Mouse (Mus musculus) hindbrain, embryonic 14.5 days (tissue): ENCODE measurements around the gene Tuba1c. TPM values are rescaled to one million over a fixed set of nuclear protein-coding genes. Genes with fewer than 3 reads are reported as not detected.

ENCODE experiments used
- ATAC-seq: fragments of 200-750 bp; cut with Nextera tagmentation; 2 replicates; pipeline ENCODE4 v1.8.0; 2017; ENCODE audit warnings: moderate number of reproducible peaks, mild to moderate bottlenecking, moderate TSS enrichment, moderate library complexity; ENCODE audit not compliant: low FRiP score
- DNase-seq: peaks from one replicate; pipeline ENCODE4 v3.0.0-alpha.2; 2015; ENCODE audit warnings: low spot score
- H3K27ac ChIP-seq: fragments of 300-500 bp; sonication (generic); 2 replicates; pipeline ENCODE4 v1.5.1; 2014; ENCODE audit warnings: mild to moderate bottlenecking, moderate library complexity
- H3K27me3 ChIP-seq: fragments of 300-500 bp; sonication (generic); 2 replicates; pipeline ENCODE4 v1.6.1; 2014; ENCODE audit warnings: mild to moderate bottlenecking, low read length, mixed read lengths; ENCODE audit not compliant: control insufficient read depth, insufficient read depth
- H3K36me3 ChIP-seq: fragments of 300-500 bp; sonication (generic); replicated peaks from 2 replicates; pipeline ENCODE4 v1.6.1; 2014; ENCODE audit not compliant: control insufficient read depth, insufficient read depth
- H3K4me1 ChIP-seq: fragments of 300-500 bp; sonication (generic); replicated peaks from 2 replicates; pipeline ENCODE4 v1.6.1; 2014; ENCODE audit warnings: antibody characterized with exemption, low read length, mixed read lengths; ENCODE audit not compliant: control insufficient read depth, insufficient read depth
- H3K4me2 ChIP-seq: fragments of 300-500 bp; sonication (generic); replicated peaks from 2 replicates; pipeline ENCODE4 v1.6.1; 2014; ENCODE audit warnings: mild to moderate bottlenecking, moderate library complexity
- H3K4me3 ChIP-seq: fragments of 300-500 bp; sonication (generic); replicated peaks from 2 replicates; pipeline ENCODE4 v1.5.1; 2014; ENCODE audit warnings: mild to moderate bottlenecking, low read length
- H3K9ac ChIP-seq: fragments of 300-500 bp; sonication (generic); 2 replicates; pipeline ENCODE4 v1.6.1; 2014
- H3K9me3 ChIP-seq: fragments of 300-500 bp; sonication (generic); 2 replicates; pipeline ENCODE4 v1.6.1; 2016; ENCODE audit warnings: low read length; ENCODE audit not compliant: control insufficient read depth
- WGBS: fragments of 180-500 bp; shearing (Covaris S2); extraction: QIAGEN DNeasy Blood & Tissue Kit; methylation state at CpG from one replicate; pipeline ENCODE4 v1.1.7; 2014; 5-methylcytosine and 5-hydroxymethylcytosine counted together
- polyA plus RNA-seq: library from polyadenylated mRNA; unstranded; fragments of >200 nt; fragmentation: Nextera tagmentation; extraction: Ambion mirVana; gene quantifications from 2 replicates; pipeline ENCODE4 v1.2.1, GENCODE M21; 2014

The Tuba1c gene
- polyA plus RNA-seq, 1 experiment from 2014 or later: 24.2 TPM

DNA sequence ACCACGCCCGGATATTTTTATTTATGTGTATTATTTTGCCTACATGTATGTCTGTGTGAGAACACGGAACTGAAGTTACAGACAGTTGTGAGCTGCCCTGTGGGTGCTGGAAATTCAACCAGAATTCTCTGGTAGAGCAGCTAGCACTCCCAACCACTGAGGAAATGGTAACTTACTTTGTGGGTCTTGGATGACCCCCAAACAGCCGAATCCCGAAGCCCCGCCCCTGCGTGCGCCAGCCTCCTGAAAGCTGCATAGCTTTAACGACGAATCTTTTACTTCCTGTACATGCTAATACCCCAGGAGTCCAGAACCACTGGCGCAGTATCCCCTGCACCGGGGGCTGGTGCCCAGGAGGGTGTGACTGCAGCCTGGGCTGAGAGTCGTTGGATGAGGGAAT is 4.3 kb upstream of the Tuba1c start:
- Histone ChIP-seq H3K4me1 (peaks cover 7% of the 10 kb centered on the region; the same call in 1 of the 2 replicates), H3K36me3 (no peaks in the 10 kb centered on the region), H3K9ac (no peak overlapping the region), H3K9me3 (no peaks in the 10 kb centered on the region), H3K27me3 (peaks cover 14% of the 10 kb centered on the region), H3K27ac (no peak overlapping the region), H3K4me3 (no peak overlapping the region), H3K4me2 (no peak overlapping the region)
- ATAC-seq (no peak), DNase-seq (no peak)
- WGBS: 77% methylated on average over 13 of the region's 13 CpGs

DNA sequence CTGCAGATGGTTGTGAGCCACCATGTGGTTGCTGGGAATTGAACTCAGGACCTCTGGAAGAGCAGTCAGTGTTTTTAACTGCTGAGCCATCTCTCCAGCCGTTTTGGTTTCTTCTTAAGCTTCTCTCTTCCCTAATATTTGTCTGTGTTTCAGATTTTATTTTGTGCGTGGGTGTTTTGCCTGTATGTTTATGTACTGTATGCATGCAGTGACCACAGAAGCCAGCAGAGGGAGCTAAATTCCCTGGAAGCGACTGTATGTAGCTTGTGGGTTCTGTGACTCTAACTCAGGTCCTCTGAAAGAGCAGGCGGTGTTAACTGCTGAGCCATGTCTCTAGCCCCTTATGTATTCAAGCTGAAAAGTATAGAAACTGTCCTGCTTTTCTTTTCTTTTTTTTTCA is 3.4 kb upstream of the Tuba1c start:
- peaks cover 9% of the 10 kb centered on the region; the same call in 1 of the 2 replicates for H3K4me1 ChIP-seq
- H3K9ac ChIP-seq: no peak overlapping the region
- H3K4me2 ChIP-seq: no peak overlapping the region
- 60% methylated on average over 4 of the region's 4 CpGs for WGBS
- ATAC-seq (no peak), DNase-seq (no peak)
- no peaks in the 10 kb centered on the region for H3K9me3 ChIP-seq
- H3K27me3 ChIP-seq: peaks cover 22% of the 10 kb centered on the region
- H3K4me3 ChIP-seq: no peak overlapping the region
- H3K27ac ChIP-seq: no peak overlapping the region
- H3K36me3 ChIP-seq: no peaks in the 10 kb centered on the region

DNA sequence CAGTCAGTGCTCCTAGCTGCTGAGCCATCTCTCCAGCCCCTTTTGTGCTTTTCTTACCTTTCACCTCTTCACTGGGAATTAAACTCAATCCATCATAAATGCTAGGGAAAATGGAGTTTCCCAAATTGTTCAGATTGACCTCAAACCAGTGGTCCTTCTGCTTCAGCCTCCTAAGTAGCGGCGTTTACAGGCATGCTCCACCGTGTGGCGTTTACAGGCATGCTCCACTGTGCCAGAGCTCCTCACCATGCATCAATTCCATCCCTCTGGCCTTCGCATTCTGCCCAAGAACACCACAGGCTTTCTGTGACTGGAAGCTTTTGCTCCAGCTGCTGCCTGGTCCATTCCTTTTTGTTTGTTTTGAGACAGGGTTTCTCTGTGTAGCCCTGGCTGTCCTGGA is 2.6 kb upstream of the Tuba1c start:
- WGBS: 64% methylated on average over 5 of the region's 5 CpGs
- DNase-seq (no peak), ATAC-seq (no peak)
- Histone ChIP-seq H3K4me1 (peaks cover 9% of the 10 kb centered on the region; the same call in 1 of the 2 replicates), H3K9me3 (no peaks in the 10 kb centered on the region), H3K27me3 (peaks cover 25% of the 10 kb centered on the region), H3K36me3 (no peaks in the 10 kb centered on the region), H3K9ac (no peak overlapping the region), H3K4me3 (no peak overlapping the region), H3K27ac (no peak overlapping the region), H3K4me2 (no peak overlapping the region)

DNA sequence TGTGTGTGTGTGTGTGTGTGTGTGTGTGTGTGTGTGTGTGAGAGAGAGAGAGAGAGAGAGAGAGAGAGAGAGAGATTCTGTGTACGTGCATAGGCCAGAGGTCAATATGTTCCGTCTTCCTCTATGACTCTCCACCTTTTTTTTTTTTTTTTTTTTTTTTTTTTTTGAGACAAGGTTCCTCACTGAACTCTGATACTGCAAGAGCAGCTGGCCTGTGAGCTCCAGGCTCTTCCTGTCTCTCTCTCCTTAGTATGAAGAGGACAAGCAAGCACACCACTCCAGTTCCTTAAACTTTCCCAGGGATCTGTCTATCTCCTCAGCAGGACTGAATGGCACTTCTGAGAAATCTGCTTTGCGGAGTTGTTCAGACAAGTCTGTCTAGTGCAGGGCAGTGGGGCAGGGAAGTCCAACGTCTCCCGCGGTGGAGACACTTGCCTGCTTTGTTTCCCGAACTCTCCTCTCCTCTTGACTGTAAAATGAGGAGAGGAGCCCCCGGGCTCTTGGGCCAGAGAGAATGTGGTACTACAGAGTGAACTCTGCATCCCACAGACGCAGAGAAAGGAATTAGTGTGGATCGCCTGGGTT is 725 bp upstream of the Tuba1c start:
- ATAC-seq: no peak
- peak overlapping the region; percentile 48 for H3K4me2 ChIP-seq
- WGBS: 5% methylated on average over 10 of the region's 10 CpGs
- no peaks in the 10 kb centered on the region for H3K9me3 ChIP-seq
- DNase-seq: no peak
- H3K27me3 ChIP-seq: peaks cover 25% of the 10 kb centered on the region
- peaks cover 9% of the 10 kb centered on the region; the same call in 1 of the 2 replicates for H3K4me1 ChIP-seq
- 0 out of 2 replicates have a peak overlapping the region, but pooled peaks have one; percentile 29 for H3K9ac ChIP-seq
- no peaks in the 10 kb centered on the region for H3K36me3 ChIP-seq
- H3K27ac ChIP-seq: no peak overlapping the region
- H3K4me3 ChIP-seq: peak overlapping the region; percentile 30

DNA sequence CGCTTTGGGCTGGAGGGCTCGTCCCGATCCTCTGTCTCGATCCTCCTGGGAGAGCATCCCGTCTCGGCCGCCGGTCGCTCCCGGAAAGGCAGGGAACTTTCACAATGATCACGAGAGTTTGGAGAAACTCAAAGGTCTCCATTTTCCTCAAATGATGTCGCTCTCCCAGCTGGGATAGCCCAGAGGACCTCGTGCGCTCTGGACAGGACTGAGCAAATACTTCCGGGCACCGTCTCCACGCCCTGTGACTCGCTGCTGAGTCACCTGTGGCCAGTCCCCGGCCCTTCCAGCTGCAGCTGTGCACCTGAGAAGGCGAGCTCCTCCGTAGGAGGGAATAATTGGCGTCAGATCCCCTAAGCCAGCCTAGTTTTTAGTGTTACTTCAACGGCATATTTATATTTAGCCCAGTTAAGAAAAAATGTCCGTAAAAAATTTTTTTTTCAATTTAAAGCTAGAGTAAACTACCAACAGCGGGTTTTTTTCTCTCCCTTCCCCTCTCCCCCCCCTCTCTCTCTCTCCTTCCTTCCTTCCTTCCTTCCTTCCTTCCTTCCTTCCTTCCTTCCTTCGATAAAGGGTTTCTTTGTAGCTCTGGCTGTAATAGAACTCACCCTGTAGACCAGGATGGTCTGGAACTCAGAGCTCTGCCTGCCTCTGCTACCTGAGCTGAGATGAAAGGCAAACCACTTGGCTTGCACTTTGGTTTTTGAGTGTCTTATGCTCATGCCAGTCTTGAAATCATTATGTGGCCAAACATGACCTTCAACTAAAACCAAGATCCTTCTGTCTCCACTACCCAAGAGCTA is 1.1 kb downstream of the Tuba1c start:
- Histone ChIP-seq H3K4me2 (peak overlapping the region; percentile 48), H3K4me1 (peaks cover 9% of the 10 kb centered on the region; the same call in 1 of the 2 replicates), H3K4me3 (peak overlapping the region; percentile 30), H3K9me3 (no peaks in the 10 kb centered on the region), H3K27me3 (peaks cover 25% of the 10 kb centered on the region), H3K36me3 (no peaks in the 10 kb centered on the region), H3K27ac (no peak overlapping the region), H3K9ac (0 out of 2 replicates have a peak overlapping the region, but pooled peaks have one; percentile 29)
- ATAC-seq: no peak
- WGBS: 16% methylated on average over 26 of the region's 26 CpGs
- no peak for DNase-seq

DNA sequence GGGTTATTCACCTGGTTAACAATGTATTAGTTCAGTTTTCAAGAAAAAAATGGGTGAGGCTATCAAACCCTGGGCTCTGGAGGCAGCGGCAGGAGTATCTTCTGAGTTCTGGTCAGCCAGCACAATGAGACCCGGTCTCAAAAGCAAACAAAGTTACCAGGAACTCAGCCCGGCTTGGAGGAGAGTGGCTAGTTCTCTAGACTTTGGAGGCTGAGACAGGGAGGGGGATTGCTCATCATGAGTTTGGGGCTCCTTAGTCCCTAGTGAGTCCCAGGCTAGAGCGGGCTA is 1.6 kb downstream of the Tuba1c start:
- ATAC-seq (no peak), DNase-seq (no peak)
- H3K4me3 ChIP-seq: peak overlapping the region; percentile 30
- no peaks in the 10 kb centered on the region for H3K9me3 ChIP-seq
- H3K36me3 ChIP-seq: no peaks in the 10 kb centered on the region
- WGBS: 75% methylated on average over 4 of the region's 4 CpGs
- H3K27me3 ChIP-seq: peaks cover 25% of the 10 kb centered on the region
- no peak overlapping the region for H3K9ac ChIP-seq
- no peak overlapping the region for H3K27ac ChIP-seq
- peak overlapping the region; percentile 48 for H3K4me2 ChIP-seq
- H3K4me1 ChIP-seq: peaks cover 9% of the 10 kb centered on the region; the same call in 1 of the 2 replicates

DNA sequence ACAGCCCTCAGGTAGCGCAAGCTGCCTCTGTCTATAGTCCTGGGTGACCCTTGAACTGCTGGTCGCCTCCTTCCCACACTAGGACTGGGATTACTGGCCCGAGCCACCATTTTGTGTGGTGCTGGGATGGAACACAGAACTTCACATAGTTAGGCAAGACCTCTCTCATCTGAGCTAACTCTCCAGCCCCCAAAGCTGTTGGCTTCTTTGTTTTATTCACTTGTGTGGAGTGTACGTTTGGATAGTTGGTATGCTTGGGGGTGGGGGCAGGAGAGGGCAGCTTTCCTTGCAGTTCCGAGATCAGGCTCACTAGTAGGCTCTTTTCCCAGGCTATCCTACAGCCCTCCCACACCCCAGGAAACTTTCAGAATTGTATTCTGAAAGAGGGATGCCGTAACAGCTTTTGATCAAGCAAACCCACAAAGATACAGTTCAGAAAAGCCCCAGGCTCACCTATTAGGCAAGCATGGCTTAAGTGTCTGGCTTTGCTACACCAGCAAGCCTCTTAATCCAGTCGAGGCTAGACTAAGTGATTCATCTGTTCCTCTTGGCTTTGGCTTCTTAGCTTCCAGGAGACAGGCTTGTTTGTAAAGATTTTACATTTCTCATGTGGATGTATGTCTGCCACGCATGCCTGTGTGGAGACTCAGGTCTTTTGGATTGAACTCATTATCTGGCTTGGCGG is 2.5 kb downstream of the Tuba1c start:
- Histone ChIP-seq H3K9me3 (no peaks in the 10 kb centered on the region), H3K4me2 (peak overlapping the region; percentile 5; the same call in 1 of the 2 replicates), H3K4me3 (no peak overlapping the region), H3K36me3 (no peaks in the 10 kb centered on the region), H3K9ac (no peak overlapping the region), H3K4me1 (peaks cover 9% of the 10 kb centered on the region; the same call in 1 of the 2 replicates), H3K27me3 (peaks cover 25% of the 10 kb centered on the region), H3K27ac (no peak overlapping the region)
- WGBS: 77% methylated on average over 9 of the region's 9 CpGs
- ATAC-seq (no peak), DNase-seq (no peak)

DNA sequence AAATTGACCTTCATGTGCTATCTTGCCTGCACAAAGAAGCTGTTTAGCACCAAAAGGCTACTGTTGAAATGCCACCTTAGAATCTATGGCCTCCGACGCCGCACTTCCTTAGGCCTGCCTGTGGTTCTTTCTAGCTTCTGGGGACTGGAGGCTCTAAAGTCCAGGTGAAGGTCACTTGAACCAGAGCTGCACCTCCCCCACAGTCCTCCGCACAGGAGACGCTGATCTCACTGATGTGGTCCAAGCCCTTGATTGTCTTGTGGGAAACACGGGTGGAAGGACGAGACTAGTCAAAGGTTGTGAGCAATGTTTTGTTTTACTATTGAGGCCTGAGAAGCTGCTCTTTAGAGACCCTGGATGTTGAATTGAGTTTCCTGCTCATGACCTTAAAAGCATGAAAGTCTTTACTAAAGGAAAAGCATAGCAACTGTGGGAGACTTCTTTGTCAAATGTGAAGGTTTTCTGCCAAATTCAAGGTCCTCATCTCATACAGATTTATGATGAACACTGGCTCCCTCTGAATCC is 3.1 kb downstream of the Tuba1c start:
- ATAC-seq (no peak), DNase-seq (no peak)
- H3K4me2 ChIP-seq: no peak overlapping the region; the same call in 1 of the 2 replicates
- no peak overlapping the region for H3K27ac ChIP-seq
- peaks cover 9% of the 10 kb centered on the region; the same call in 1 of the 2 replicates for H3K4me1 ChIP-seq
- H3K36me3 ChIP-seq: no peaks in the 10 kb centered on the region
- WGBS: 78% methylated on average over 7 of the region's 7 CpGs
- H3K9me3 ChIP-seq: no peaks in the 10 kb centered on the region
- no peak overlapping the region for H3K9ac ChIP-seq
- peaks cover 25% of the 10 kb centered on the region for H3K27me3 ChIP-seq
- H3K4me3 ChIP-seq: no peak overlapping the region
